19 mouse cellular contexts compared by ENCODE assay signal in genomic region chr14:122323838-122324458, GRCm38 (mm10).
DNase-seq lines count a peak whose midpoint lies in the region; ATAC-seq and TF ChIP-seq lines count a peak whose summit lies in the region.
"Had no signal": no experiment of that assay in that cellular context is flagged by ENCODE, and none has a peak within 500 bp of the region (broad histone marks: within the 10 kb centered on the region; RNA-seq: fewer than 3 reads in every experiment).

No protein-coding gene starts in this region.

- H3K27me3 ChIP-seq in hindbrain, postnatal 0 days (ENCODE audit: insufficient read depth, low read length) = no peaks in the 10 kb centered on the region
- H3K27me3 ChIP-seq in hindbrain, embryonic 12.5 days = no peaks in the 10 kb centered on the region
- peaks cover 6% of the 10 kb centered on the region; the same call in 1 of the 2 replicates for H3K27me3 ChIP-seq in forebrain, postnatal 0 days (ENCODE audit: insufficient read depth, low read length)
- H3K27me3 ChIP-seq in heart, embryonic 11.5 days (ENCODE audit: control insufficient read depth, insufficient read depth, low read length) = no peaks in the 10 kb centered on the region
- H3K27me3 ChIP-seq: embryonic facial prominence, embryonic 13.5 days; heart, embryonic 12.5 days; hindbrain, embryonic 15.5 days had no signal

- no peak overlapping the region for H3K9ac ChIP-seq in hindbrain, postnatal 0 days (replicated peaks; ENCODE audit: low read length)
- H3K9ac ChIP-seq in hindbrain, embryonic 12.5 days = no peak overlapping the region
- no peak overlapping the region for H3K9ac ChIP-seq in forebrain, postnatal 0 days
- H3K9ac ChIP-seq in heart, embryonic 11.5 days (ENCODE audit: low read depth, low read length) = no peak overlapping the region
- H3K9ac ChIP-seq: embryonic facial prominence, embryonic 13.5 days; heart, embryonic 12.5 days; hindbrain, embryonic 15.5 days had no signal

- TF ChIP-seq POLR2A in brain, embryonic 14.5 days (IDR thresholded peaks at IDR 0.05; ENCODE audit: borderline replicate concordance, extremely low read depth, insufficient read depth, insufficient read length, poor library complexity, severe bottlenecking) = no peak

- 55% methylated on average over 9 of the region's 9 CpGs for WGBS in hindbrain, postnatal 0 days
- 65% methylated on average over 9 of the region's 9 CpGs for WGBS in hindbrain, embryonic 12.5 days
- WGBS in forebrain, postnatal 0 days = 26% methylated on average over 9 of the region's 9 CpGs
- 73% methylated on average over 9 of the region's 9 CpGs for WGBS in heart, embryonic 11.5 days (ENCODE audit: insufficient replicate concordance)

- no peak overlapping the region for H3K4me2 ChIP-seq in hindbrain, postnatal 0 days (ENCODE audit: low read depth, low read length)
- no peak overlapping the region for H3K4me2 ChIP-seq in hindbrain, embryonic 12.5 days (replicated peaks)
- H3K4me2 ChIP-seq in forebrain, postnatal 0 days (ENCODE audit: low read depth) = no peak overlapping the region
- no peak overlapping the region for H3K4me2 ChIP-seq in heart, embryonic 11.5 days
- H3K4me2 ChIP-seq: embryonic facial prominence, embryonic 13.5 days; heart, embryonic 12.5 days; hindbrain, embryonic 15.5 days had no signal

- H3K36me3 ChIP-seq in hindbrain, postnatal 0 days (ENCODE audit: insufficient read depth, low read length) = no peaks in the 10 kb centered on the region
- no peaks in the 10 kb centered on the region for H3K36me3 ChIP-seq in hindbrain, embryonic 12.5 days
- no peaks in the 10 kb centered on the region for H3K36me3 ChIP-seq in forebrain, postnatal 0 days (ENCODE audit: insufficient read depth)
- H3K36me3 ChIP-seq in heart, embryonic 11.5 days (ENCODE audit: control insufficient read depth, insufficient read depth, low read length) = no peaks in the 10 kb centered on the region
- H3K36me3 ChIP-seq: embryonic facial prominence, embryonic 13.5 days; heart, embryonic 12.5 days; hindbrain, embryonic 10.5 days; hindbrain, embryonic 15.5 days had no signal

- TF ChIP-seq CTCF in hindbrain, postnatal 0 days (IDR thresholded peaks at IDR 0.05; ENCODE audit: low read depth) = no peak
- TF ChIP-seq CTCF in brain, embryonic 14.5 days (IDR thresholded peaks at IDR 0.05; ENCODE audit: borderline replicate concordance, extremely low read depth, insufficient read depth, insufficient read length) = no peak
- no peak for TF ChIP-seq CTCF in forebrain, postnatal 0 days (IDR thresholded peaks at IDR 0.05; ENCODE audit: low read depth)

- DNase-seq in hindbrain, postnatal 0 days (ENCODE audit: low spot score) = no peak
- DNase-seq in ZHBTc4 (ENCODE audit: low read depth, low spot score) = peak; percentile 45
- peak; percentile 93 for DNase-seq in brain, embryonic 14.5 days (ENCODE audit: low read depth)
- peak; percentile 67 for DNase-seq in forebrain, postnatal 0 days
- DNase-seq: adrenal gland, adult 8-10 months; adrenal gland, postnatal 36 days; cerebellum, adult 11 months; cerebellum, adult 9-10 months; cerebellum, postnatal 36 days; gastrocnemius, postnatal 10 days; heart, adult 18-20 months; kidney, adult 11 months had no signal

- no peak overlapping the region for H3K27ac ChIP-seq in hindbrain, postnatal 0 days
- no peak overlapping the region for H3K27ac ChIP-seq in hindbrain, embryonic 12.5 days
- no peak overlapping the region for H3K27ac ChIP-seq in forebrain, postnatal 0 days (ENCODE audit: low read depth, low read length)
- no peak overlapping the region for H3K27ac ChIP-seq in heart, embryonic 11.5 days (ENCODE audit: low read depth, low read length)
- H3K27ac ChIP-seq: embryonic facial prominence, embryonic 13.5 days; hindbrain, embryonic 10.5 days; hindbrain, embryonic 15.5 days had no signal

- peak; percentile 53; the same call in 1 of the 2 replicates for ATAC-seq in hindbrain, postnatal 0 days
- ATAC-seq in hindbrain, embryonic 12.5 days (ENCODE audit: low FRiP score) = no peak
- peak; percentile 96 for ATAC-seq in forebrain, postnatal 0 days
- ATAC-seq in heart, embryonic 11.5 days (replicated peaks; ENCODE audit: insufficient number of reproducible peaks, low FRiP score, low TSS enrichment) = no peak
- ATAC-seq: inflammation-experienced regulatory T-cells, adult 6 months had no signal

- H3K4me1 ChIP-seq in hindbrain, postnatal 0 days (ENCODE audit: insufficient read depth, low read length) = peaks cover 4% of the 10 kb centered on the region; the same call in 1 of the 2 replicates
- 0 out of 2 replicates have a peak, but pooled peaks cover 6% of the 10 kb centered on the region for H3K4me1 ChIP-seq in hindbrain, embryonic 12.5 days
- H3K4me1 ChIP-seq in forebrain, postnatal 0 days (ENCODE audit: insufficient read depth) = no peaks in the 10 kb centered on the region
- no peaks in the 10 kb centered on the region for H3K4me1 ChIP-seq in heart, embryonic 11.5 days (ENCODE audit: control insufficient read depth, insufficient read depth, low read length)
- H3K4me1 ChIP-seq: embryonic facial prominence, embryonic 13.5 days; heart, embryonic 12.5 days; hindbrain, embryonic 15.5 days had no signal

- H3K9me3 ChIP-seq in hindbrain, postnatal 0 days (ENCODE audit: low read length) = no peaks in the 10 kb centered on the region
- H3K9me3 ChIP-seq in hindbrain, embryonic 12.5 days (replicated peaks) = no peaks in the 10 kb centered on the region
- no peaks in the 10 kb centered on the region for H3K9me3 ChIP-seq in forebrain, postnatal 0 days (ENCODE audit: low read length)
- no peaks in the 10 kb centered on the region for H3K9me3 ChIP-seq in heart, embryonic 11.5 days (replicated peaks; ENCODE audit: control insufficient read depth, low read length)
- H3K9me3 ChIP-seq: embryonic facial prominence, embryonic 13.5 days; heart, embryonic 12.5 days; hindbrain, embryonic 10.5 days; hindbrain, embryonic 15.5 days had no signal

- H3K4me3 ChIP-seq in hindbrain, postnatal 0 days (ENCODE audit: low read length) = no peak overlapping the region
- no peak overlapping the region for H3K4me3 ChIP-seq in hindbrain, embryonic 12.5 days
- H3K4me3 ChIP-seq in forebrain, postnatal 0 days (ENCODE audit: low read depth, low read length) = no peak overlapping the region
- H3K4me3 ChIP-seq in heart, embryonic 11.5 days (ENCODE audit: low read depth, low read length) = no peak overlapping the region
- H3K4me3 ChIP-seq: embryonic facial prominence, embryonic 13.5 days; heart, embryonic 12.5 days; hindbrain, embryonic 10.5 days; hindbrain, embryonic 15.5 days had no signal

Comparison
In these comparisons a context has a peak if more than half of its experiments do, and no peak if none do; other contexts are left out.
1. ATAC-seq: peak in hindbrain, postnatal 0 days (single experiment) and forebrain, postnatal 0 days (single experiment); none in hindbrain, embryonic 12.5 days (single experiment) and heart, embryonic 11.5 days (single experiment).